Mouse (Mus musculus): ENCODE data around the gene Tmtc4.

Gene Tmtc4

GRCm38 (mm10) chr14:122901177-122901576 is 82.7 kb downstream of the Tmtc4 start:
- peak in 1 of 2 experiments; percentile 36 for DNase-seq

- peak in 1 of 2 experiments; percentile 35 for DNase-seq
Observed at GRCm38 (mm10) chr14:122900679-122901078, 83.2 kb downstream of the Tmtc4 start.

GRCm38 (mm10) chr14:122898550-122898949 is 85.3 kb downstream of the Tmtc4 start:
- no peak for DNase-seq

- no peak for DNase-seq
Observed at GRCm38 (mm10) chr14:122896106-122896505, 87.7 kb downstream of the Tmtc4 start.

- DNase-seq, result peak; percentile 49 to 60
Observed at GRCm38 (mm10) chr14:122891470-122891968, 92.3 kb downstream of the Tmtc4 start.

GRCm38 (mm10) chr14:122888480-122888872 is 95.4 kb downstream of the Tmtc4 start:
- no peak for DNase-seq

GRCm38 (mm10) chr14:122887702-122888479 is 95.9 kb downstream of the Tmtc4 start:
- DNase-seq, result no peak

GRCm38 (mm10) chr14:122887278-122887677 is 96.6 kb downstream of the Tmtc4 start:
- DNase-seq, result no peak

- peak; percentile 95 to 97 for DNase-seq
Observed at GRCm38 (mm10) chr14:122885893-122886292, 97.9 kb downstream of the Tmtc4 start.

- DNase-seq, result peak; percentile 71 to 74
Observed at GRCm38 (mm10) chr14:122883821-122884584, 99.8 kb downstream of the Tmtc4 start.

GRCm38 (mm10) chr14:122883410-122883806 is 100.4 kb downstream of the Tmtc4 start:
- DNase-seq, result no peak

GRCm38 (mm10) chr14:122882795-122883409 is 100.9 kb downstream of the Tmtc4 start:
- peak in 1 of 2 experiments; percentile 45 for DNase-seq

GRCm38 (mm10) chr14:122882201-122882639 is 101.6 kb downstream of the Tmtc4 start:
- peak; percentile 69 to 75 for DNase-seq

- peak in 1 of 2 experiments; percentile 43 for DNase-seq
Observed at GRCm38 (mm10) chr14:122881699-122882098, 102.1 kb downstream of the Tmtc4 start.

- DNase-seq, result peak; percentile 45 to 59
Observed at GRCm38 (mm10) chr14:122880291-122880690, 103.5 kb downstream of the Tmtc4 start.

- peak in 1 of 2 experiments; percentile 41 for DNase-seq
Observed at GRCm38 (mm10) chr14:122877787-122878186, 106.0 kb downstream of the Tmtc4 start.

GRCm38 (mm10) chr14:122876723-122877122 is 107.1 kb downstream of the Tmtc4 start:
- DNase-seq, result peak; percentile 56 to 58

GRCm38 (mm10) chr14:122876163-122876562 is 107.7 kb downstream of the Tmtc4 start:
- DNase-seq, result peak; percentile 93 to 94

- peak; percentile 53 to 56 for DNase-seq
Observed at GRCm38 (mm10) chr14:122875636-122876035, 108.2 kb downstream of the Tmtc4 start.

- DNase-seq, result peak; percentile 76 to 84
Observed at GRCm38 (mm10) chr14:122875056-122875455, 108.8 kb downstream of the Tmtc4 start.

- no peak for DNase-seq
Observed at GRCm38 (mm10) chr14:122872612-122873011, 111.2 kb downstream of the Tmtc4 start.

GRCm38 (mm10) chr14:122871841-122872580 is 111.8 kb downstream of the Tmtc4 start:
- no peak for DNase-seq

All from cerebellum, postnatal 10 days (tissue).